ENCODE assay signal across 8 mouse cellular contexts in the genomic region with DNA sequence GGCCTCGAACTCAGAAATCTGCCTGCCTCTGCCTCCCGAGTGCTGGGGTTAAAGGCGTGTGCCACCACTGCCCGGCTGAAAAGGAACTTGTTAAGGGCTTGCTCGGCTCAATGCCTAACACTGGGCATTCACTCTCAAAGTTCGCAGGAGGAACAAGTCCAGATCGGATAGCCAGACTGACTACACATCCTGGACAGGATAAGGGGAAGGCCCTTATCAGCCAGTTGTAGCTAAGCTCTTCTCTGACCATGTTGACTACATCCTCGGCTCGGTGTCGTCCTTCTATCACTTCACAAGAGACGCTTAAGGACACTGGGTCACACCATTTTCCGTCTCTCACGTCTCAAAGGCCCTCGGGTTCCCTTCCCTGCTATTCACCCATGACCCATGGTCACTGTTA. TPM values are rescaled to one million over a fixed set of nuclear protein-coding genes. Genes with fewer than 3 reads are reported as not detected.
DNase-seq lines count a peak whose midpoint lies in the region; ATAC-seq lines count a peak whose summit lies in the region.

No protein-coding gene starts in this region.

- peak overlapping the region; percentile 87 for H3K4me3 ChIP-seq in lung, embryonic 15.5 days
- peak overlapping the region; percentile 80 for H3K4me3 ChIP-seq in stomach, embryonic 15.5 days (replicated peaks)

- H3K27ac ChIP-seq in lung, embryonic 15.5 days = peak overlapping the region; percentile 73
- H3K27ac ChIP-seq in stomach, embryonic 15.5 days = peak overlapping the region; percentile 83

- H3K36me3 ChIP-seq in lung, embryonic 15.5 days = peaks cover 31% of the 10 kb centered on the region
- peaks cover 26% of the 10 kb centered on the region for H3K36me3 ChIP-seq in stomach, embryonic 15.5 days

- no peak for ATAC-seq in lung, embryonic 15.5 days (ENCODE audit: borderline replicate concordance, extremely low read depth, low FRiP score, low TSS enrichment)
- ATAC-seq in erythroid progenitor cell, adult 5-6 weeks (replicated peaks; ENCODE audit: low FRiP score, poor library complexity, severe bottlenecking) = peak; percentile 37
- no peak for ATAC-seq in stomach, embryonic 15.5 days (ENCODE audit: insufficient read depth, low FRiP score, low read depth)

- H3K4me2 ChIP-seq in lung, embryonic 15.5 days = peak overlapping the region; percentile 90
- H3K4me2 ChIP-seq in stomach, embryonic 15.5 days = peak overlapping the region; percentile 89

- 18% methylated on average over 14 of the region's 14 CpGs for WGBS in lung, embryonic 15.5 days
- WGBS in stomach, embryonic 15.5 days = 19% methylated on average over 14 of the region's 14 CpGs

- H3K27me3 ChIP-seq in lung, embryonic 15.5 days = no peaks in the 10 kb centered on the region
- no peaks in the 10 kb centered on the region for H3K27me3 ChIP-seq in stomach, embryonic 15.5 days (replicated peaks)

- H3K4me1 ChIP-seq in lung, embryonic 15.5 days = peaks cover 20% of the 10 kb centered on the region
- H3K4me1 ChIP-seq in stomach, embryonic 15.5 days = peaks cover 15% of the 10 kb centered on the region

- no peaks in the 10 kb centered on the region for H3K9me3 ChIP-seq in lung, embryonic 15.5 days
- H3K9me3 ChIP-seq in stomach, embryonic 15.5 days = no peaks in the 10 kb centered on the region

- DNase-seq in lung, postnatal 36 days = no peak
- peak; percentile 16 for DNase-seq in liver
- no peak for DNase-seq in adrenal gland, postnatal 36 days
- DNase-seq in urinary bladder, postnatal 36 days (ENCODE audit: low spot score in 2 of 2) = no peak
- no peak for DNase-seq in thymus, postnatal 14 days

- peak overlapping the region; percentile 93 for H3K9ac ChIP-seq in lung, embryonic 15.5 days
- H3K9ac ChIP-seq in stomach, embryonic 15.5 days = peak overlapping the region; percentile 96

RNA-seq across cellular contexts. Expression of gene Oxld1, which starts 0.5 kb away (rescaled TPM):
- polyA plus RNA-seq in lung, embryonic 15.5 days (2015; fragmentation: Nextera tagmentation; extraction: Ambion mirVana) = 12.7 and 13.0 TPM in 2 replicates
- 4.3 TPM in 1 of 2 replicates, not detected in the other for total RNA-seq in erythroid progenitor cell, adult 5-6 weeks (2015; ENCODE audit: low replicate concordance)
- total RNA-seq in erythroid progenitor cell, adult 5-6 weeks (2017; ENCODE audit: low replicate concordance) = 1.4 and 5.0 TPM in 2 replicates
- polyA plus RNA-seq in stomach, embryonic 15.5 days (2015; fragmentation: Nextera tagmentation; extraction: Ambion mirVana) = 15.7 and 16.1 TPM in 2 replicates
- total RNA-seq in adrenal gland, postnatal 36 days (2021) = 10 to 100 TPM; 28.0 to 41.4 TPM

RNA-seq across cellular contexts. Expression of gene Ccdc137, which starts 0.5 kb away (rescaled TPM):
- polyA plus RNA-seq in lung, embryonic 15.5 days (2015; fragmentation: Nextera tagmentation; extraction: Ambion mirVana) = 31.2 and 35.5 TPM in 2 replicates
- total RNA-seq in erythroid progenitor cell, adult 5-6 weeks (2015; ENCODE audit: low replicate concordance) = 5.8 and 26.8 TPM in 2 replicates
- 21.2 and 24.0 TPM in 2 replicates for total RNA-seq in erythroid progenitor cell, adult 5-6 weeks (2017; ENCODE audit: low replicate concordance)
- polyA plus RNA-seq in stomach, embryonic 15.5 days (2015; fragmentation: Nextera tagmentation; extraction: Ambion mirVana) = 30.5 and 32.2 TPM in 2 replicates
- total RNA-seq in adrenal gland, postnatal 36 days (2021) = 10 to 100 TPM; 24.7 to 33.3 TPM

RNA-seq across cellular contexts. Expression of gene Pde6g, which starts 4.1 kb away (rescaled TPM):
- 0.25 and 0.31 TPM in 2 replicates for polyA plus RNA-seq in lung, embryonic 15.5 days (2015; fragmentation: Nextera tagmentation; extraction: Ambion mirVana)
- total RNA-seq in erythroid progenitor cell, adult 5-6 weeks (2015; ENCODE audit: low replicate concordance) = not detected in 2 replicates
- not detected in 2 replicates for total RNA-seq in erythroid progenitor cell, adult 5-6 weeks (2017; ENCODE audit: low replicate concordance)
- polyA plus RNA-seq in stomach, embryonic 15.5 days (2015; fragmentation: Nextera tagmentation; extraction: Ambion mirVana) = 0.26 TPM in 1 of 2 replicates, not detected in the other
- under 1 TPM; 0.53 to 0.66 TPM for total RNA-seq in adrenal gland, postnatal 36 days (2021)

RNA-seq across cellular contexts. Expression of gene Arl16, which starts 10.0 kb away (rescaled TPM):
- 43.8 and 44.6 TPM in 2 replicates for polyA plus RNA-seq in lung, embryonic 15.5 days (2015; fragmentation: Nextera tagmentation; extraction: Ambion mirVana)
- total RNA-seq in erythroid progenitor cell, adult 5-6 weeks (2015; ENCODE audit: low replicate concordance) = 13.8 and 22.0 TPM in 2 replicates
- 3.8 and 16.7 TPM in 2 replicates for total RNA-seq in erythroid progenitor cell, adult 5-6 weeks (2017; ENCODE audit: low replicate concordance)
- 40.0 and 42.7 TPM in 2 replicates for polyA plus RNA-seq in stomach, embryonic 15.5 days (2015; fragmentation: Nextera tagmentation; extraction: Ambion mirVana)
- total RNA-seq in adrenal gland, postnatal 36 days (2021) = 10 to 100 TPM; 18.4 to 22.3 TPM

RNA-seq across cellular contexts. Expression of gene Tspan10, which starts 14.9 kb away (rescaled TPM):
- not detected in 2 replicates for polyA plus RNA-seq in lung, embryonic 15.5 days (2015; fragmentation: Nextera tagmentation; extraction: Ambion mirVana)
- not detected in 2 replicates for total RNA-seq in erythroid progenitor cell, adult 5-6 weeks (2015; ENCODE audit: low replicate concordance)
- 0.13 and 1.8 TPM in 2 replicates for total RNA-seq in erythroid progenitor cell, adult 5-6 weeks (2017; ENCODE audit: low replicate concordance)
- polyA plus RNA-seq in stomach, embryonic 15.5 days (2015; fragmentation: Nextera tagmentation; extraction: Ambion mirVana) = not detected in 2 replicates
- total RNA-seq in adrenal gland, postnatal 36 days (2021) = 1 to 10 TPM in 1 of 2 experiments, not detected in 1; 2.6 TPM

Comparison
In these comparisons a context has a peak if more than half of its experiments do, and no peak if none do; other contexts are left out.
1. RNA of gene Oxld1, which starts 0.5 kb away (total RNA-seq): 28.0 to 41.4 TPM in adrenal gland, postnatal 36 days; 1.4 to 5.0 TPM in erythroid progenitor cell, adult 5-6 weeks; every median in the first group is over 4 times any median in the second.